Mouse (Mus musculus): ENCODE measurements around the gene Tmcc3. TPM values are rescaled to one million over a fixed set of nuclear protein-coding genes. Genes with fewer than 3 reads are reported as not detected.
A peak's percentile ranks its signal among the peaks of the same experiment; 100 is the strongest.

Gene Tmcc3
- polyA plus RNA-seq, 1 experiment = 20.7 TPM

DNA sequence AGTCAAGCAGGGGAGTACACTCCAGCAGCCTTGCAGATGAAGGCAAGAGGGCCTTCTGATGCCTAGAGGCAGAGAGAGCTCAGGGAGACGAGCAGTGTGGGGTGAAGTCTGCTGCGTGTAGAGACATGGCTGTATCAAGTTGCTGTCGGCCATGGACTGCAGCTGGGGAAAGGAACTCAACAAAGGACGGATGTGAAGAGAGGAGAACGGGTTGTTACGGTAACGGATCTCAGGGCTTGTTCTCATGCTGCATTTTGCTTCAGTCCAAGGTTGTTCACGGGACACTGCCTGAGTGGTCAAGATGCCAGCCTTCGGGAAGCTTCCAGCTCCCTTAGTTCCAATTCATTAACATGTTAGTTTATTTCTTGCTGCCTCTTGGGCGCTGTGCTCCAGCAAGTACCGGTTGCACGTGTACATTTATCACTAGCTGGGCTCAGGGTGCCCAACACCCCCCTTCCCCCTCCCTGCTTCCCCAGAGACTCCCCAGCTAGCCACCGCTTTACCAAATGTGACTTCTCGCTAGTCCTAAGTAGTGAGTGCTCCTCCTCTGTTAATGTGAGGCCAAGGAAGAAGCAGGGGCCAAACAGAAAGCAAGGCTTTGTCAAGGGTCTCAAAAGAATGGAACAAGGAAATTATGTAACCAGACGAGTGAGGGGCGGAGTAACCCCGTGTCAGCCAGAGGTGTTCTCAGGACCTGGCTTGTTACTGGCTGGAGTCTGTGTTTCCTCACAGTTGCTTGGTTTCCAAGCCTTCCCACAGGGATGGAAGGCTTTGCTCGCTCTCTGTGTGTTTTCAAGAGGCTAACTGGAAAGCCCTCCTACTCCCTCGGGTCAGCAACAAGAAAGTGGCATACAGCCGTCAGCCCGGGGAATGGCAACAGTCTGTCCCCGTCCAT lies 104.4 kb downstream of the Tmcc3 start:
- 34% methylated on average over 22 of the region's 22 CpGs for WGBS
- H3K27ac ChIP-seq (ENCODE audit: control insufficient read depth, insufficient read depth, low read length) = no peak overlapping the region

DNA sequence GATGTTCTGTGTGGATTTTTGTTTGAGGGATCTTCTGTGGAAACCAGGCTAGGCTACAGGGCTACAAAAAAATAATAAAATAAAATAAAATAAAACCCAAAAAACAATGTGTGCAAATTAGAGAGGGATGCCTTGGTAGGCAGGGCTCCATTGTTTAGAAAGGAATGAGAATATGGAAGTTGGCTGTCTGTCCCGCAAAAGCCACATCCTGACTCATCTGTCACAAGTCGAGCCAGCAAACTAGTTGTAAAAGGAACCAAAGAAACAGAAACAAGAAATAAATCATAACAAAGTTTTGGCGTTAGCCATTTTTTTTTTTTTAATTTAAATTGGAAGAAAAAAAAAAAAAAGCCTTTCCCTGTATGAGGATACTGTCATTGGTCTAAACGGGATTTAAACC lies 105.9 kb downstream of the Tmcc3 start:
- Histone ChIP-seq H3K4me3 (ENCODE audit: control insufficient read depth, insufficient read depth, low read length) (no peak overlapping the region), H3K4me1 (replicated peaks; ENCODE audit: control insufficient read depth, insufficient read depth, low read length) (peaks cover 19% of the 10 kb centered on the region), H3K36me3 (ENCODE audit: control insufficient read depth, insufficient read depth, low read length) (no peaks in the 10 kb centered on the region), H3K27me3 (ENCODE audit: control insufficient read depth, insufficient read depth, low read length) (no peaks in the 10 kb centered on the region), H3K27ac (ENCODE audit: control insufficient read depth, insufficient read depth, low read length) (no peak overlapping the region)
- no peak for DNase-seq
- no peak for TF ChIP-seq POLR2A (IDR thresholded peaks at IDR 0.05; ENCODE audit: control insufficient read depth, extremely low read depth, insufficient read depth, low read length, poor library complexity)
- TF ChIP-seq CTCF (IDR thresholded peaks at IDR 0.05; ENCODE audit: borderline replicate concordance, control insufficient read depth, extremely low read depth, insufficient read depth, low read length, poor library complexity) = no peak
- WGBS = 5% methylated on average over 4 of the region's 4 CpGs

More for the DNA sequence above, 104.4 kb downstream of the Tmcc3 start:
- H3K4me1 ChIP-seq (replicated peaks; ENCODE audit: control insufficient read depth, insufficient read depth, low read length) = peaks cover 19% of the 10 kb centered on the region
- TF ChIP-seq CTCF (IDR thresholded peaks at IDR 0.05; ENCODE audit: borderline replicate concordance, control insufficient read depth, extremely low read depth, insufficient read depth, low read length, poor library complexity) = no peak
- TF ChIP-seq POLR2A (IDR thresholded peaks at IDR 0.05; ENCODE audit: control insufficient read depth, extremely low read depth, insufficient read depth, low read length, poor library complexity) = 0 out of 2 replicates have a peak, but pooled peaks have one; percentile 26
- H3K4me3 ChIP-seq (ENCODE audit: control insufficient read depth, insufficient read depth, low read length) = peak overlapping the region; percentile 16
- no peaks in the 10 kb centered on the region for H3K27me3 ChIP-seq (ENCODE audit: control insufficient read depth, insufficient read depth, low read length)
- DNase-seq = no peak
- H3K36me3 ChIP-seq (ENCODE audit: control insufficient read depth, insufficient read depth, low read length) = no peaks in the 10 kb centered on the region

DNA sequence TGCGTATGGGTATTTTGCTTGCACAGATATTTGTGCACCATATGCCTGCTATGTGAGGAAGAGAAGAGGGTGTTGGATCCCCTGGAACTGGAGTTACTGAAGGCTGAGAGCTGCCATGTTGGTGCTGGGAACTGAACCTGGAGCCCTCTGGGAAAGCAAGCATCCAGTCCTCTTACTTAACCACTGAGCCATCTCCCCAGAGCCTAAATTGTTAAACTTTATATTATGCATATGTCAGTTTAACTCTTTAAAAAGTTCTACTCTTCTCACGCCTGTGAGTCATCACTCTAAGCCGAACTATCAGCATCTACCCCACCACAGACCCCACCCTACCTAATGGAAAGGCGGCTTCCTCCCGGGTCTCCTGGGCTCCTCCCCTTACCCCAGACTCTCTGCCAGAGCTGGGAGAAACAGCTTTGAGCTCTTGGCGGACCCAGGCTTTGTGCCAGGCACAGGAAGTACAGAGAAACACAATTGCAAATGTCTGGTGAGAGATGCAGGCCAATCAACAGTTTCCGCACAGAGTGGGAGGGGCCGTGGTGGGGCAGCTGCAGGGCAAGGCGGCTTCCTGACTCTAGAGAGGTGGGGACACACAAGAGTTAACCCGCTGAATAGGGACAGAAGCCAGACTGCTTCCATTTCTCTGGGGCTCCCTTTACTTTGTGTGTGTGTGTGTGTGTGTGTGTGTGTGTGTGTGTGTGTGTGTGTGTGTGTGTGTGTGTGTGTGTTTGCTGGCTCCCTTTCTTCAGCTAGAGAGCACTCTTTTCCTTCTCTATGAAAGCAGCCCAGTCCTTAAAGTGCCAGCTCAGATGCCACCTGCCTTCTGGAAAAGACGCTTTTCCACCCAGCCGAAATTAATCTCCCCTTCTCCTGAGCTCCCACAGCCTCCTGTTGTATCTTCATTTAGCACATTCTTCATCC lies 114.5 kb downstream of the Tmcc3 start:
- DNase-seq = peak; percentile 91
- Histone ChIP-seq H3K4me1 (replicated peaks; ENCODE audit: control insufficient read depth, insufficient read depth, low read length) (peaks cover 14% of the 10 kb centered on the region), H3K36me3 (ENCODE audit: control insufficient read depth, insufficient read depth, low read length) (no peaks in the 10 kb centered on the region), H3K4me3 (ENCODE audit: control insufficient read depth, insufficient read depth, low read length) (peak overlapping the region; percentile 22), H3K27me3 (ENCODE audit: control insufficient read depth, insufficient read depth, low read length) (no peaks in the 10 kb centered on the region), H3K27ac (ENCODE audit: control insufficient read depth, insufficient read depth, low read length) (peak overlapping the region; percentile 74)
- WGBS = 18% methylated on average over 12 of the region's 12 CpGs
- TF ChIP-seq POLR2A (IDR thresholded peaks at IDR 0.05; ENCODE audit: control insufficient read depth, extremely low read depth, insufficient read depth, low read length, poor library complexity) (peak; percentile 87), CTCF (IDR thresholded peaks at IDR 0.05; ENCODE audit: borderline replicate concordance, control insufficient read depth, extremely low read depth, insufficient read depth, low read length, poor library complexity) (peak; percentile 38; the same call in 1 of the 2 replicates)

DNA sequence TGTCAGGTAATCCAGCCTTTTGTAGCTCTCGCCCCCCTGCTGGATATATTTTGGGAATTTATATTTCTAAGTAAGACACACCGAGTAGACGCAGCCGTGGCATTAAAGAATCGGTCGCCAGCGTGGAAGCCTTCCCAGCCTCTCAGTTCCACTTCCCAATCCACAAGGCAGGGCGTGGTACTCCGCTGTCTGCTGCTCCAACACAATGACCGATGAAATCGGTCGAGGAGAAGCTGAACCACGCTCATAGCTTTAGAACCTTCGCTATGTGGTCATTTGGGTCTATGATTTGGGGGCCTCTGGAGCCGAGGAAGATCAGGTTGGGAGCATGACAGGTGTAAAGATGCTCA lies 115.1 kb downstream of the Tmcc3 start:
- H3K27me3 ChIP-seq (ENCODE audit: control insufficient read depth, insufficient read depth, low read length) = no peaks in the 10 kb centered on the region

DNA sequence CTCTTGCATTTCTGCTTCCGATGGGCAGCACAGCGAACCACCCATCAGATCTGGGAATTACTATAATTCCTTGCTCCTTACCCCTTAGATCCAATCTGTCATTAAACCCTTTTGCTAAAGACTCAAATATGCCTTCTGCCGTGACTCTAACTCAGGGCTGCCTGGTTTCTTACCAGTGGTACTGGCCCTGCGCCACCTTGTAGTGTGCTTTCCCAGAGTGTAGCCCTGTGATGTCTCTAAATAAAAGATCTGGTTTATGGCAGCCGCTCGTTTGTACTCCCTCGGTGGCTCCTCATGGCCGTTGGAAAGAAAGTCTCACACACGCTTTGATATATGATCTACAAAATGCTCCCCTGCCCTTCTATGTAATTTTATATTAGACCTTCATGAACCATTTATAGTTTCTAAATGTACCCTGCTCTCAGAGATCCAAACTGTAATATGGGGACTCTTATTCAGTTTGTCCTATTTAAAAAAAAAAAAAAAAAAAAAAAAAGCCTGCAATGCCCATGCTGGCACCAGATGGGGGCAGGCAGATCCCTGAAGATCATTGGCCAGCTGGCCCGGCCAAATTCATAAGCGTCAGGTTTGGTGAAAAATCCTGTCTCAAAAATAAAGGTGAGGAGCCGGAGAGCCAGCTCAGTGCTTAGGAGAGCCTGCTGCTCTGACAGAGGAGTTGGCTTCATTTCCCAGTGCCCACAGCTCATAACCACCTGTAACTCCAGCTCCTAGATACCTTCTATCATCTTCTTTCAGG lies 116.6 kb downstream of the Tmcc3 start:
- Histone ChIP-seq H3K27me3 (ENCODE audit: control insufficient read depth, insufficient read depth, low read length) (no peaks in the 10 kb centered on the region), H3K4me1 (replicated peaks; ENCODE audit: control insufficient read depth, insufficient read depth, low read length) (peaks cover 14% of the 10 kb centered on the region), H3K27ac (ENCODE audit: control insufficient read depth, insufficient read depth, low read length) (no peak overlapping the region), H3K4me3 (ENCODE audit: control insufficient read depth, insufficient read depth, low read length) (no peak overlapping the region), H3K36me3 (ENCODE audit: control insufficient read depth, insufficient read depth, low read length) (no peaks in the 10 kb centered on the region)
- 95% methylated on average over 12 of the region's 12 CpGs for WGBS
- DNase-seq = no peak
- TF ChIP-seq CTCF (IDR thresholded peaks at IDR 0.05; ENCODE audit: borderline replicate concordance, control insufficient read depth, extremely low read depth, insufficient read depth, low read length, poor library complexity) (no peak), POLR2A (IDR thresholded peaks at IDR 0.05; ENCODE audit: control insufficient read depth, extremely low read depth, insufficient read depth, low read length, poor library complexity) (no peak)

More for the DNA sequence above, 115.1 kb downstream of the Tmcc3 start:
- DNase-seq = peak; percentile 11
- H3K4me3 ChIP-seq (ENCODE audit: control insufficient read depth, insufficient read depth, low read length) = no peak overlapping the region
- H3K4me1 ChIP-seq (replicated peaks; ENCODE audit: control insufficient read depth, insufficient read depth, low read length) = peaks cover 14% of the 10 kb centered on the region
- TF ChIP-seq POLR2A (IDR thresholded peaks at IDR 0.05; ENCODE audit: control insufficient read depth, extremely low read depth, insufficient read depth, low read length, poor library complexity) = no peak
- no peak for TF ChIP-seq CTCF (IDR thresholded peaks at IDR 0.05; ENCODE audit: borderline replicate concordance, control insufficient read depth, extremely low read depth, insufficient read depth, low read length, poor library complexity)
- WGBS = 91% methylated on average over 15 of the region's 15 CpGs
- H3K27ac ChIP-seq (ENCODE audit: control insufficient read depth, insufficient read depth, low read length) = peak overlapping the region; percentile 19; the same call in 1 of the 2 replicates
- H3K36me3 ChIP-seq (ENCODE audit: control insufficient read depth, insufficient read depth, low read length) = no peaks in the 10 kb centered on the region

Measured in thymus, adult 2 months (tissue).